Mouse (Mus musculus): ENCODE data around the gene Gmppa. TPM values are rescaled to one million over a fixed set of nuclear protein-coding genes. Genes with fewer than 3 reads are reported as not detected.

Gene Gmppa
- 49.1 and 61.0 TPM in 2 replicates for polyA plus RNA-seq (2016; fragmentation: Nextera tagmentation; extraction: Ambion mirVana)

GRCm38 (mm10) chr1:75435475-75436328 is at the start of gene Gmppa:
Gmppa (plus strand) TSS chr1:75435930.
- peak; percentile 76 for ATAC-seq (ENCODE audit: insufficient number of reproducible peaks, insufficient read depth, low FRiP score, low TSS enrichment, low read depth)
- WGBS = 6% methylated on average over 28 of the region's 28 CpGs
- Histone ChIP-seq H3K4me3 (replicated peaks) (peak within 1 kb of the TSS; percentile 60), H3K9ac (replicated peaks) (peak within 1 kb of the TSS; percentile 58), H3K36me3 (peaks cover 3% of the 10 kb centered on the region; the same call in 1 of the 2 replicates), H3K9me3 (no peaks in the 10 kb centered on the region), H3K27me3 (peaks cover 8% of the 10 kb centered on the region), H3K27ac (peak within 1 kb of the TSS; percentile 79), H3K4me1 (replicated peaks) (peaks cover 18% of the 10 kb centered on the region), H3K4me2 (peak within 1 kb of the TSS; percentile 72)

GRCm38 (mm10) chr1:75386149-75386548 is 49.6 kb upstream of the Gmppa start:
- Histone ChIP-seq H3K9ac (replicated peaks) (no peak overlapping the region), H3K27ac (no peak overlapping the region), H3K4me3 (replicated peaks) (no peak overlapping the region), H3K4me1 (replicated peaks) (peaks cover 59% of the 10 kb centered on the region), H3K4me2 (no peak overlapping the region), H3K36me3 (peaks cover 22% of the 10 kb centered on the region), H3K9me3 (no peaks in the 10 kb centered on the region), H3K27me3 (peaks cover 67% of the 10 kb centered on the region)
- WGBS = 37% methylated on average over 4 of the region's 4 CpGs
- no peak for ATAC-seq (ENCODE audit: insufficient number of reproducible peaks, insufficient read depth, low FRiP score, low TSS enrichment, low read depth)

- Histone ChIP-seq H3K36me3 (peaks cover 27% of the 10 kb centered on the region), H3K9ac (replicated peaks) (peak overlapping the region; percentile 56), H3K4me3 (replicated peaks) (peak overlapping the region; percentile 35), H3K27me3 (peaks cover 67% of the 10 kb centered on the region), H3K9me3 (no peaks in the 10 kb centered on the region), H3K4me1 (replicated peaks) (peaks cover 53% of the 10 kb centered on the region), H3K27ac (no peak overlapping the region), H3K4me2 (peak overlapping the region; percentile 62)
- 0 out of 2 replicates have a peak, but pooled peaks have one; percentile 9 for ATAC-seq (ENCODE audit: insufficient number of reproducible peaks, insufficient read depth, low FRiP score, low TSS enrichment, low read depth)
- 25% methylated on average over 7 of the region's 7 CpGs for WGBS
Observed at GRCm38 (mm10) chr1:75387469-75387928, 48.2 kb upstream of the Gmppa start.

GRCm38 (mm10) chr1:75387929-75388897 is 47.5 kb upstream of the Gmppa start:
- Histone ChIP-seq H3K27me3 (peaks cover 67% of the 10 kb centered on the region), H3K4me3 (replicated peaks) (peak overlapping the region; percentile 35), H3K9me3 (no peaks in the 10 kb centered on the region), H3K27ac (no peak overlapping the region), H3K4me2 (peak overlapping the region; percentile 62), H3K9ac (replicated peaks) (peak overlapping the region; percentile 56), H3K36me3 (peaks cover 27% of the 10 kb centered on the region), H3K4me1 (replicated peaks) (peaks cover 51% of the 10 kb centered on the region)
- 6% methylated on average over 94 of the region's 94 CpGs for WGBS
- no peak for ATAC-seq (ENCODE audit: insufficient number of reproducible peaks, insufficient read depth, low FRiP score, low TSS enrichment, low read depth)

GRCm38 (mm10) chr1:75388898-75389515 is 46.7 kb upstream of the Gmppa start:
- Histone ChIP-seq H3K9me3 (no peaks in the 10 kb centered on the region), H3K9ac (replicated peaks) (peak overlapping the region; percentile 56; the same call in 1 of the 2 replicates), H3K4me2 (peak overlapping the region; percentile 62)

GRCm38 (mm10) chr1:75393139-75393538 is 42.6 kb upstream of the Gmppa start:
- Histone ChIP-seq H3K36me3 (peaks cover 47% of the 10 kb centered on the region), H3K9ac (replicated peaks) (no peak overlapping the region), H3K27me3 (peaks cover 28% of the 10 kb centered on the region), H3K4me2 (no peak overlapping the region), H3K4me3 (replicated peaks) (no peak overlapping the region), H3K27ac (no peak overlapping the region), H3K4me1 (replicated peaks) (peaks cover 21% of the 10 kb centered on the region), H3K9me3 (no peaks in the 10 kb centered on the region)
- 64% methylated on average over 9 of the region's 9 CpGs for WGBS
- no peak for ATAC-seq (ENCODE audit: insufficient number of reproducible peaks, insufficient read depth, low FRiP score, low TSS enrichment, low read depth)

More at GRCm38 (mm10) chr1:75388898-75389515, 46.7 kb upstream of the Gmppa start:
- no peak for ATAC-seq (ENCODE audit: insufficient number of reproducible peaks, insufficient read depth, low FRiP score, low TSS enrichment, low read depth)
- no peak overlapping the region for H3K27ac ChIP-seq
- peaks cover 67% of the 10 kb centered on the region for H3K27me3 ChIP-seq
- peaks cover 52% of the 10 kb centered on the region for H3K4me1 ChIP-seq (replicated peaks)
- peak overlapping the region; percentile 35 for H3K4me3 ChIP-seq (replicated peaks)
- WGBS = 29% methylated on average over 23 of the region's 23 CpGs
- peaks cover 30% of the 10 kb centered on the region for H3K36me3 ChIP-seq

DNA sequence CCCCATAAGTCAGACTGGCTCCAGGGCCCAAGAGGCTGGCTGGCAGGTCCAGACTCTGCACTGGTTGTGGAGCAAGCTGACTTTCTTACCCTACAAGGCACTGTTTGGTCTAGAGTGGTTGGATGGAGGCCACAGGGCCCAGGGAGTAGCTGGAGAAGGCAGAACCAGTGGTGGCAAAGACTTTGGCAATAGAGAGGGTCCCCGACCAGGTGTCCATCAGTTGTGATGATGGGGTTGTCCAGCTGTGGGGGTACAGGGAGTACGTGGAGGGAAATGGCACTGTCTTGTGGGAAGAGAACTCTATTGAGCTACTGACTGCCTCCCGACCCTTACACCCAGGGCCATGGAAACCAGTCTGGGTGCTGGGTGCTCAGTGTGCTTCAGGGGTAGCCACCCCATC is 41.9 kb upstream of the Gmppa start:
- H3K9ac ChIP-seq (replicated peaks) = no peak overlapping the region
- H3K27me3 ChIP-seq = peaks cover 21% of the 10 kb centered on the region
- H3K4me2 ChIP-seq = no peak overlapping the region

GRCm38 (mm10) chr1:75398761-75399402 is 36.8 kb upstream of the Gmppa start:
- WGBS = 8% methylated on average over 9 of the region's 9 CpGs
- ATAC-seq (ENCODE audit: insufficient number of reproducible peaks, insufficient read depth, low FRiP score, low TSS enrichment, low read depth) = peak; percentile 49; the same call in 1 of the 2 replicates
- Histone ChIP-seq H3K9ac (replicated peaks) (0 out of 2 replicates have a peak overlapping the region, but pooled peaks have one; percentile 9), H3K9me3 (no peaks in the 10 kb centered on the region), H3K27me3 (no peaks in the 10 kb centered on the region), H3K4me3 (replicated peaks) (no peak overlapping the region), H3K4me1 (replicated peaks) (peaks cover 29% of the 10 kb centered on the region), H3K36me3 (peaks cover 59% of the 10 kb centered on the region), H3K4me2 (peak overlapping the region; percentile 60), H3K27ac (peak overlapping the region; percentile 89)

More for the DNA sequence above, 41.9 kb upstream of the Gmppa start:
- Histone ChIP-seq H3K4me3 (replicated peaks) (no peak overlapping the region), H3K4me1 (replicated peaks) (peaks cover 21% of the 10 kb centered on the region), H3K36me3 (peaks cover 47% of the 10 kb centered on the region), H3K27ac (no peak overlapping the region), H3K9me3 (no peaks in the 10 kb centered on the region)
- no peak for ATAC-seq (ENCODE audit: insufficient number of reproducible peaks, insufficient read depth, low FRiP score, low TSS enrichment, low read depth)
- 91% methylated on average over 3 of the region's 3 CpGs for WGBS

- H3K27ac ChIP-seq = peak overlapping the region; percentile 89
- ATAC-seq (ENCODE audit: insufficient number of reproducible peaks, insufficient read depth, low FRiP score, low TSS enrichment, low read depth) = peak; percentile 76
- H3K36me3 ChIP-seq = peaks cover 59% of the 10 kb centered on the region
- 5% methylated on average over 15 of the region's 15 CpGs for WGBS
- H3K4me2 ChIP-seq = peak overlapping the region; percentile 60
- H3K4me1 ChIP-seq (replicated peaks) = peaks cover 29% of the 10 kb centered on the region
- H3K27me3 ChIP-seq = no peaks in the 10 kb centered on the region
- peak overlapping the region; percentile 26 for H3K4me3 ChIP-seq (replicated peaks)
- peak overlapping the region; percentile 48 for H3K9ac ChIP-seq (replicated peaks)
- no peaks in the 10 kb centered on the region for H3K9me3 ChIP-seq
Observed at GRCm38 (mm10) chr1:75399755-75400492, 35.8 kb upstream of the Gmppa start.

All from limb, embryonic 12.5 days (tissue).